Mouse (Mus musculus) spleen, adult 2 months (tissue): ENCODE results near the gene Chaf1a.

Source experiments
- CTCF ChIP-seq: fragments of 200-500 bp; IDR thresholded peaks from 2 replicates; pipeline ENCODE4 v1.5.1; 2011; ENCODE audit warnings: mild to moderate bottlenecking, inconsistent platforms; ENCODE audit not compliant: insufficient read depth, insufficient read length, insufficient replicate concordance; ENCODE audit errors: extremely low read depth
- POLR2A ChIP-seq: fragments of 200-500 bp; IDR thresholded peaks from 2 replicates; pipeline ENCODE4 v1.6.1; 2011; ENCODE audit warnings: low read depth, low read length, inconsistent platforms

DNA sequence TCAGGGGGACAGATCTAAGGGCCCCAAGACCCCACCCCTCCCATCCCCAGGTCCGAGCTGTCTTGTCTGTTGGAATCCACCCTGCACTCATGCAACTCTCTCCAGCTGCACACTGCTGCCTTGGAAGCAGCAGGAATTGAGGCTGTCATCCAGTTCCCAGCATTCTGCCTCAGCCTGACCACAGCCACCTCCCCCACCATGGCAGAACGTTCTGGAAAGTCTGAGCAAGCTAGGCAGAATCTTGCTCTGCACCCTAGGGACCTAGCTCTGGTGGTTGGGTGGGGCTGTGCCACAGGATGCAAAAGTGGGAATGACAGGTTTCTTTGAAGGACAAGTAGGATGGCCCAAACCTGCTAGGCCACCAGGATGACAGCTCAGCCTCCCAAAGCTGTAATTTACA, 15.8 kb upstream of the Chaf1a start:
- TF ChIP-seq POLR2A (no peak), CTCF (no peak)
